Mouse (Mus musculus): ENCODE results near the gene Vwf. TPM values are rescaled to one million over a fixed set of nuclear protein-coding genes. Genes with fewer than 3 reads are reported as not detected.

The Vwf gene
- polyA plus RNA-seq, 1 experiment from 2014 or later = 42.4 TPM

DNA sequence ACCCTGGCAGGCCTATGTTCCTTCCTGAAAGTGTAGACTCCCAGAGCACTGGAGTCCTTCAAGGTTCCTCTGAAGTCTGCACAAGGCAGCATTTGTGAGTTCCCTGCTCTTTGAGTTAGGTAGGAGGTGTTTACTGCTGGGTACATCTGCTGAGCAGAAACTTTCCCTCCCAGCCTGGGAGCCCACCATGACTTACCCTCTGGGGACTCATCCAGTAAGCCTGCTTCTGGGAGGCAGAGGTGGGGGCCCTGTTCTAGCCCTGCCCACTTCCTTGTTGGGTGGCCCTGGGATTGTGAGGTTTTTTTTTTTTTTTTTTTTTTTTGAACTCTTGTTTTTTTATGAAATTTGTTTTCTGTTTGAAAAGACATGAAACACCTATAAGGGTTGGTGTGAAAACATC is 35.9 kb upstream of the Vwf start:
- H3K27ac ChIP-seq (ENCODE audit: low read length) = no peak overlapping the region

DNA sequence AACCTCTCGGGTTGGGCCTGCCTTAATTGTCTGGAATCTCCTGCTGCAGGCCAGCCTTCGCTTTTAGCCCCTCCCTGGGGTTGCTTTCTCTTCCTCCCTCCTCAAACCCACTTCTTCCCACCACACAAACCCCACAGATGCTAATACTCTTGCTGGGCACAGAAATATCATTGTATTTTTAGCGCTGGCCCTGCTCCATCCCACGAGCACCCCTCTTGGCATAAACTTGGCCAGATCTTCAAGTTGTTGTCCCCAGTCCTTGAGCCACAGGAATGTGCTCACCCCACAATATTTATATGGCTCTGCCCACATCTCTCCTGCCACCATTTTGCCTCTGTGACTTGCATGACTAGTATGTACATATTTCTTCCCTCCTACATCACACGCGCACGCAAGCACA is 35.4 kb upstream of the Vwf start:
- H3K9me3 ChIP-seq (ENCODE audit: low read length) = no peaks in the 10 kb centered on the region
- H3K4me3 ChIP-seq (ENCODE audit: low read depth, low read length) = no peak overlapping the region
- no peak for ATAC-seq
- H3K27ac ChIP-seq (ENCODE audit: low read length) = no peak overlapping the region
- no peak overlapping the region for H3K4me2 ChIP-seq (replicated peaks; ENCODE audit: low read depth, low read length)
- H3K4me1 ChIP-seq (ENCODE audit: insufficient read depth, low read depth, low read length) = peaks cover 4% of the 10 kb centered on the region; the same call in 1 of the 2 replicates
- no peak for DNase-seq (ENCODE audit: low spot score)
- whole genome bisulfite sequencing = 70% methylated on average over 7 of the region's 7 CpGs
- no peaks in the 10 kb centered on the region for H3K36me3 ChIP-seq (ENCODE audit: insufficient read depth, low read length)
- no peak for TF ChIP-seq CTCF (IDR thresholded peaks at IDR 0.05)
- no peak for TF ChIP-seq EP300 (IDR thresholded peaks at IDR 0.05)
- H3K9ac ChIP-seq (replicated peaks; ENCODE audit: low read depth) = no peak overlapping the region
- H3K27me3 ChIP-seq (replicated peaks; ENCODE audit: insufficient read depth, low read length) = no peaks in the 10 kb centered on the region

More for the DNA sequence above, 35.9 kb upstream of the Vwf start:
- H3K4me3 ChIP-seq (ENCODE audit: low read depth, low read length) = no peak overlapping the region
- no peak for DNase-seq (ENCODE audit: low spot score)
- no peaks in the 10 kb centered on the region for H3K9me3 ChIP-seq (ENCODE audit: low read length)
- H3K9ac ChIP-seq (replicated peaks; ENCODE audit: low read depth) = no peak overlapping the region
- H3K36me3 ChIP-seq (ENCODE audit: insufficient read depth, low read length) = no peaks in the 10 kb centered on the region
- ATAC-seq = no peak
- no peak for TF ChIP-seq CTCF (IDR thresholded peaks at IDR 0.05)
- TF ChIP-seq EP300 (IDR thresholded peaks at IDR 0.05) = no peak
- H3K4me1 ChIP-seq (ENCODE audit: insufficient read depth, low read depth, low read length) = peaks cover 4% of the 10 kb centered on the region; the same call in 1 of the 2 replicates
- no peaks in the 10 kb centered on the region for H3K27me3 ChIP-seq (replicated peaks; ENCODE audit: insufficient read depth, low read length)
- H3K4me2 ChIP-seq (replicated peaks; ENCODE audit: low read depth, low read length) = no peak overlapping the region

DNA sequence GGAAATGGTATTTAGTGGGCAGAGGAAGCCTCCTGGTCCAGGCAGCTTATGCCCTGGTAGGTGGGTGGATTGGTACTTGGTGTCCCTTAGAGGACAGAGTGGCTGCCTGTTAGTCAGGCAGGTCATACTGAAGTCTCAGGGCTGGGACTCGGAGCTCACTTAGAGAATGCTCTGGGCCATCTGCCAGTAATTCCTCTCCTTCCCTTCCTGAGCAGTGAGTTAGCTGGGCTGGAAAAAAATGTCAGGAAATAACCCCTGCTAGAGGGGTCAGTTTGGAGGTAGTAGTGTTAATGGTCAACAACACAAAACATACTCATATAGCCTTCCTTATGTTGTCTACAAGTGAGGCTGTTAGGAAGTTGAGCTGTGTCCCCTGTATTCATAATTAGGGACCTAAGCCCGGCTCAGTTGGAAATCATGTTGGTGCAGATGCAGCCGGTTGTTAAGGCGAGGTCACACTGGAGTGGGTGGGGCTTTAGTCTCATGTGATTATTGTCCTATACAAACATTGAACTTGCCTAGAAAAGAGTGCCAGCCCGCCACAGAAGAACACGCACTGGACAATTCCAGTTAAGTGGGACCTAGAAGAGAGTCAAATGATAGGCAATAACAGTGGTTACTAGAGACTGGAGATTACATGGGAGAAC is 33.5 kb upstream of the Vwf start:
- ATAC-seq = peak; percentile 80
- Histone ChIP-seq H3K4me3 (ENCODE audit: low read depth, low read length) (no peak overlapping the region), H3K36me3 (ENCODE audit: insufficient read depth, low read length) (no peaks in the 10 kb centered on the region), H3K4me1 (ENCODE audit: insufficient read depth, low read depth, low read length) (peaks cover 4% of the 10 kb centered on the region; the same call in 1 of the 2 replicates), H3K27me3 (replicated peaks; ENCODE audit: insufficient read depth, low read length) (no peaks in the 10 kb centered on the region), H3K9me3 (ENCODE audit: low read length) (no peaks in the 10 kb centered on the region), H3K27ac (ENCODE audit: low read length) (no peak overlapping the region; the same call in 1 of the 2 replicates), H3K4me2 (replicated peaks; ENCODE audit: low read depth, low read length) (no peak overlapping the region), H3K9ac (replicated peaks; ENCODE audit: low read depth) (no peak overlapping the region)
- WGBS = 20% methylated on average over 6 of the region's 6 CpGs
- peak; percentile 77 for DNase-seq (ENCODE audit: low spot score)
- TF ChIP-seq CTCF (IDR thresholded peaks at IDR 0.05) (no peak), EP300 (IDR thresholded peaks at IDR 0.05) (no peak; the same call in 1 of the 2 replicates)

DNA sequence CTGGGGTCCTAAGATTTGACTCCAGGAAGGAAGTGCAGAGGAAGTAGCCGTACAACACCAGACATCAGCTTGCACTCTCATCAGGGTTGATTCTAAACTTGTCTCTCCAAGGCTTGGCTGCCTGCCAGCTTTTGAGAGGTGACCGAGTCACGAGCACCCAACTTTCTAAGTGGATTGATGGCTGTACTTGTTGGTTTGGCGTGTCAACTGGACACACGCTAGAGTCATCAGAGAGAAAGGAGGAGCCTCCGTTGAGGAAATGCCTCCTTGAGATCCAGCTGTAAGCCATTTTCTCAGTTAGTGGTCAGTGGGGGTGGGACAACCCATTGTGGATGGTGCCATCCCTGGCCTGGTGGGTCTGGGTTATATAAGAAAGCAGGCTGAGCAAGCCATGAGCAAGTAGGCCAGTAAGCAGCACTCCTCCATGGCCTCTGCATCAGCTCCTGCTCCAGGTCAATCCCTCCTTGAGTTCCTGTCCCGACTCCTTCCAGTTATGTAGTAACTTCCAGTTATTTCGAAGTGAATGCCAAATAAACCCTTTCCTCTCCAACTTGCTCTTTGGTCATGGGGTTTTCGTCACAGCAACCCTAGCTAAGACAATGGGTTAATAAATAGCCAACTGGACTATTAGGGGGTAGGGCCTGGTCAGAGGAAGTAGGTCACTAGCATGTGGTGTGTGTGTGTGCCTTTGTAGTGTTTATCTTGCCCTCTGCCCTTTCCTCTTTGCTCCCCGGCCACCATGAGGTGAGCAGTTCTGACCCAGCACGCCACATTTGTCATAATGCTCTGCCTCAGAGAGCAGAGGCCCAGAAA is 30.9 kb upstream of the Vwf start:
- peak; percentile 57 for DNase-seq (ENCODE audit: low spot score)
- peak; percentile 51 for ATAC-seq
- no peak overlapping the region for H3K4me2 ChIP-seq (replicated peaks; ENCODE audit: low read depth, low read length)
- H3K4me3 ChIP-seq (ENCODE audit: low read depth, low read length) = no peak overlapping the region
- no peaks in the 10 kb centered on the region for H3K9me3 ChIP-seq (ENCODE audit: low read length)
- peaks cover 4% of the 10 kb centered on the region; the same call in 1 of the 2 replicates for H3K4me1 ChIP-seq (ENCODE audit: insufficient read depth, low read depth, low read length)
- H3K27ac ChIP-seq (ENCODE audit: low read length) = no peak overlapping the region
- 21% methylated on average over 11 of the region's 11 CpGs for WGBS
- no peak overlapping the region for H3K9ac ChIP-seq (replicated peaks; ENCODE audit: low read depth)
- no peak for TF ChIP-seq EP300 (IDR thresholded peaks at IDR 0.05)
- no peak for TF ChIP-seq CTCF (IDR thresholded peaks at IDR 0.05)
- no peaks in the 10 kb centered on the region for H3K36me3 ChIP-seq (ENCODE audit: insufficient read depth, low read length)
- no peaks in the 10 kb centered on the region for H3K27me3 ChIP-seq (replicated peaks; ENCODE audit: insufficient read depth, low read length)

DNA sequence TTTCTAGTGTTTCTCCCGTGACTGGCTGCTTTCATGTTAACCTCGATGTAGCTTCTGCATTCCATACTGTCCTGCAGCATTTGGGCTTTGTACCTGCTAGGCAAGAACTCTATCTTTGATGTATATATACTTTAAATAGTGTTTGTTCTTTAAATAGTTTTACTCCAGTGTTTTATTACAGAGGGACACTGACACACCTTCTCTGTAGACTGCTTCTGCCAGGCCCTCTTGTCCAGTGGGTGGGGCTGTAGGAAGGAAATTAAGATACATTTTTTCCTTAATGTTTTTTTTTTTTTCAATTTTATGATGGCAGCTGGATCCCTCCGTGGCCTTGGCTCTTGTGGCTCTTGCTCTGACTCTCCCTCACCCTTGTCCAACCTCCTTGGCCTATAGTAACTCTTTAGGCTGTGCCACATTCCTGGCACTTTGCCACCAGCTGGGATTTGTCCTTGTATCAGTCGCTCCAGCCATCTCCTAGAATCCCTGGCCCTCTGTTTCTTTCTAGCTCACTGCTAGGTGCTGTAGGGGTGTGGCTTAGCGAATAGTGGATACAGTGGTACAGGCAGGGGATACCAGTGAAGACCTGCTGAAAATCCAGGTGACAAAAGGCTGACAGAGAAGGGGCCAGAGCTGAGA is 24.9 kb upstream of the Vwf start:
- WGBS = 31% methylated on average over 5 of the region's 5 CpGs
- Histone ChIP-seq H3K36me3 (ENCODE audit: insufficient read depth, low read length) (no peaks in the 10 kb centered on the region), H3K9ac (replicated peaks; ENCODE audit: low read depth) (no peak overlapping the region), H3K9me3 (ENCODE audit: low read length) (no peaks in the 10 kb centered on the region), H3K4me3 (ENCODE audit: low read depth, low read length) (no peak overlapping the region), H3K27me3 (replicated peaks; ENCODE audit: insufficient read depth, low read length) (no peaks in the 10 kb centered on the region), H3K4me1 (ENCODE audit: insufficient read depth, low read depth, low read length) (no peaks in the 10 kb centered on the region; the same call in 1 of the 2 replicates), H3K27ac (ENCODE audit: low read length) (no peak overlapping the region), H3K4me2 (replicated peaks; ENCODE audit: low read depth, low read length) (no peak overlapping the region)
- DNase-seq (ENCODE audit: low spot score) = peak; percentile 22
- peak; percentile 12; the same call in 1 of the 2 replicates for ATAC-seq
- TF ChIP-seq CTCF (IDR thresholded peaks at IDR 0.05) (peak; percentile 9; the same call in 1 of the 2 replicates), EP300 (IDR thresholded peaks at IDR 0.05) (no peak)

DNA sequence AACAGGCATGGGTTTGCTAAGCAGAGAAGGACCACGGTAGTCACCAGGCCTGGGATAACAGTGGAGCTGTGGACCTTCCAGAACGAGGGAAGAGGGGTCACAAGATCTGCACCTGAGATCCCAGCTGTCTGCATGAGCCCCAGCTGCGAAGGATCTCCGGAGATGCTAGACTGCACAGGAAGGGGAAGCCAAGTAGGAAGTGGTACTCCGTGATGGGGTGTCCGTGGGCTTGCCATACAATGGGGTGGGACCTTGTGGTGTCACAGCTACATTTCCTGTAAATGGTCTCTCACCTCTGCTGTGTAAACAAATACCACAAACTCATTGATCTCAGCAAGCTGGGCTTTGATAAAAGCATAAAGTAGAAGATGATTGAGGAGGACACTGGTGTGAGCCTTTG is 22.5 kb upstream of the Vwf start:
- TF ChIP-seq CTCF (IDR thresholded peaks at IDR 0.05) (no peak), EP300 (IDR thresholded peaks at IDR 0.05) (no peak)
- H3K4me2 ChIP-seq (replicated peaks; ENCODE audit: low read depth, low read length) = no peak overlapping the region
- no peaks in the 10 kb centered on the region for H3K9me3 ChIP-seq (ENCODE audit: low read length)
- H3K36me3 ChIP-seq (ENCODE audit: insufficient read depth, low read length) = no peaks in the 10 kb centered on the region
- DNase-seq (ENCODE audit: low spot score) (no peak), ATAC-seq (no peak)
- H3K4me1 ChIP-seq (ENCODE audit: insufficient read depth, low read depth, low read length) = no peaks in the 10 kb centered on the region; the same call in 1 of the 2 replicates
- 75% methylated on average over 6 of the region's 6 CpGs for WGBS
- H3K27ac ChIP-seq (ENCODE audit: low read length) = no peak overlapping the region
- H3K27me3 ChIP-seq (replicated peaks; ENCODE audit: insufficient read depth, low read length) = no peaks in the 10 kb centered on the region
- no peak overlapping the region for H3K4me3 ChIP-seq (ENCODE audit: low read depth, low read length)
- no peak overlapping the region for H3K9ac ChIP-seq (replicated peaks; ENCODE audit: low read depth)

Measured in lung, postnatal 0 days (tissue).